Mouse (Mus musculus) lung, adult 2 months (tissue): Measurements from ENCODE around the gene Rai14.

Experiments used
- CTCF ChIP-seq: fragments of 200-500 bp; IDR thresholded peaks from 2 replicates; pipeline ENCODE4 v1.5.1; 2011; ENCODE audit warnings: mild to moderate bottlenecking, low read length, control low read depth; ENCODE audit not compliant: insufficient read depth
- POLR2A ChIP-seq: fragments of 200-500 bp; IDR thresholded peaks from 2 replicates; pipeline ENCODE4 v1.6.1; 2011; ENCODE audit warnings: low read depth, mild to moderate bottlenecking, control low read depth, low read length, borderline replicate concordance; ENCODE audit errors: extremely low read depth

- no peak for TF ChIP-seq CTCF
- no peak for TF ChIP-seq POLR2A
Observed at GRCm38 (mm10) chr15:10642419-10642818, 72.0 kb downstream of the Rai14 start.
